Mouse (Mus musculus) heart, embryonic 16.5 days (tissue): ENCODE measurements at regions not wholly inside any gene's neighbourhood (a gene's known extent, or its start where the extent isn't known, plus 50 kb on each side); places are given as distances from the start of the nearest gene placed in this dataset.

Source experiments
- ATAC-seq: fragments of 200-750 bp; cut with Nextera tagmentation; replicated peaks from 2 replicates; pipeline ENCODE4 v1.8.0; 2017; ENCODE audit warnings: moderate number of reproducible peaks; ENCODE audit not compliant: insufficient read depth, low FRiP score; ENCODE audit errors: extremely low read depth
- H3K27ac ChIP-seq: fragments of 300-500 bp; sonication (generic); 2 replicates; pipeline ENCODE4 v1.5.1; 2014; ENCODE audit warnings: mild to moderate bottlenecking, low read length, control low read depth, moderate library complexity
- H3K27me3 ChIP-seq: fragments of 300-500 bp; sonication (generic); 2 replicates; pipeline ENCODE4 v1.6.1; 2014; ENCODE audit warnings: low read length, mixed read lengths; ENCODE audit not compliant: control insufficient read depth, insufficient read depth
- H3K36me3 ChIP-seq: fragments of 300-500 bp; sonication (generic); 2 replicates; pipeline ENCODE4 v1.6.1; 2014; ENCODE audit not compliant: control insufficient read depth, insufficient read depth
- H3K4me1 ChIP-seq: fragments of 300-500 bp; sonication (generic); 2 replicates; pipeline ENCODE4 v1.6.1; 2014; ENCODE audit warnings: low read length, mixed read lengths; ENCODE audit not compliant: control insufficient read depth, insufficient read depth
- H3K4me2 ChIP-seq: fragments of 300-500 bp; sonication (generic); 2 replicates; pipeline ENCODE4 v1.6.1; 2014; ENCODE audit warnings: low read depth, mild to moderate bottlenecking, control low read depth, low read length
- H3K4me3 ChIP-seq: fragments of 300-500 bp; sonication (generic); 2 replicates; pipeline ENCODE4 v1.5.1; 2014; ENCODE audit warnings: mild to moderate bottlenecking, control low read depth, low read length
- H3K9ac ChIP-seq: fragments of 300-500 bp; sonication (generic); 2 replicates; pipeline ENCODE4 v1.6.1; 2014; ENCODE audit warnings: low read length, control low read depth
- H3K9me3 ChIP-seq: fragments of 300-500 bp; sonication (generic); replicated peaks from 2 replicates; pipeline ENCODE4 v1.6.1; 2016; ENCODE audit warnings: low read length; ENCODE audit not compliant: control insufficient read depth
- WGBS: fragments of 180-500 bp; shearing (Covaris S2); extraction: QIAGEN DNeasy Blood & Tissue Kit; methylation state at CpG from one replicate; pipeline ENCODE4 v1.1.7; 2014; 5-methylcytosine and 5-hydroxymethylcytosine counted together

DNA sequence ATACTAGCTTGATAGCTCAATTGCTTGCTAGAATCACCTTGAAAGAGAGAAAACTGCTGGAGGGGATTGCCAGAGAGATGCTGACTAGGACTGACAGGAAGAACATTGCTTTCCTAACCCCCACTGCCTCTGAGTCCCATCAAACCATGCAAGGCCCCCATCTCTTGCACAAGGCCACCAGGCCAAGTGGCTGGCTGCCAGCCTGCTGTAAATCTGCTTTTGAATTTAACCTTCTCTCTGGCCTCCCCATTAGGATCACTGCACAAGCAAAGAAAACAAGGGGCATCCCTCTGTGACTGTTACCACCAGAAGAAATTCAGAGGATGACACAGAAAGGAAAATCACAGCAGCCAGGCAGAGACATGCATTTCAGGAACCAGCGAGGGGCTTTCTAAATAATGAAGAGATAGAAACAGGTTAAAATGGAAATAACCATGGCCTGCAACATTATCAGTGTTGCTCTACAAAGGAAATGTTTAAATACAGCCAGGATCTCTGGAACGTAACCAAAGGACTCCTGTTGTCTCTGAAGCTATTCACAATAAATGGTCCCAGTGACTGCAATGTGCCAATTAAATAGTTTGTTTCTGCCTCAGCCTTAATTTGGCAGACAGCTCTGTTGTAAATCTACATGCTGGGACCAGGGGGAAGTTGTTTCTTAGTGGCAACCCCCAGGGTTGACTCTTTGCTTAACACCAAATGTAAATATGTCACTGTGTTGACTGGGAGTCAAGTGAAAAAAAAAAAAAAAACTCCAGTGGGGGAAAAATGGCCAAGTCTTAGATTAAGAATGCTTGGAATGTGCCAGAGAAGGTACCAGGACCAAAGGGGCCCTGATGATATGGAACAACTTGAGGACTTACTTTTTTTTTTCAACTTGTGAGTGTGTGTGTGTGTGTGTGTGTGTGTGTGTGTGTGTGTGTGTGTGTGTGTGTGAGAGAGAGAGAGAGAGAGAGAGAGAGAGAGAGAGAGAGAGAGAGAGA lies 233.9 kb upstream of the Epha4 start:
- Histone ChIP-seq H3K27ac (no peak overlapping the region), H3K4me2 (no peak overlapping the region), H3K9ac (no peak overlapping the region), H3K27me3 (no peaks in the 10 kb centered on the region), H3K4me3 (no peak overlapping the region), H3K36me3 (no peaks in the 10 kb centered on the region), H3K9me3 (no peaks in the 10 kb centered on the region), H3K4me1 (peaks cover 7% of the 10 kb centered on the region)
- ATAC-seq = no peak
- 50% methylated on average over 2 of the region's 2 CpGs for WGBS

DNA sequence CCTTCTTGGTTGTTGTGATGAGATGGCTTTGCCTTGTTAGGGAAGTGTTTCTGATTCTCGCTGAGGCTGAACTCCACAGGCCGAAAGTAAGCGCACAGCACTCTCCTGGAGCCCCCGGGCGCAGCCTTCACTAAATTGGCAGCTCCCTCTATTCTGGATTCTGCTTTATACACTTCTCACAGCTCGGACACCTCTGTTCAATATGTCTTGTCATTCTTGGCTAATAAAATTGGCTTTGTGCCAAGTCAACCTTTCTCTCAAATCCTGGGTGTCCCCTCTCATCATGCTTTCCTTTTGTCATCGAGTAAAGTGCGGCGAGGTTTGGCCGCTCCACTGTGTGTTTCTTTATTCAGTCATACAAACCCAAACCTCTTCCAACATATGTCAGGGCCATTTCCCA lies 217.2 kb upstream of the Epha4 start:
- 88% methylated on average over 10 of the region's 10 CpGs for WGBS
- no peaks in the 10 kb centered on the region for H3K9me3 ChIP-seq
- no peaks in the 10 kb centered on the region for H3K36me3 ChIP-seq
- H3K9ac ChIP-seq = no peak overlapping the region
- no peak overlapping the region for H3K4me3 ChIP-seq
- H3K27me3 ChIP-seq = no peaks in the 10 kb centered on the region
- no peaks in the 10 kb centered on the region for H3K4me1 ChIP-seq
- no peak overlapping the region for H3K4me2 ChIP-seq
- no peak for ATAC-seq
- no peak overlapping the region for H3K27ac ChIP-seq

DNA sequence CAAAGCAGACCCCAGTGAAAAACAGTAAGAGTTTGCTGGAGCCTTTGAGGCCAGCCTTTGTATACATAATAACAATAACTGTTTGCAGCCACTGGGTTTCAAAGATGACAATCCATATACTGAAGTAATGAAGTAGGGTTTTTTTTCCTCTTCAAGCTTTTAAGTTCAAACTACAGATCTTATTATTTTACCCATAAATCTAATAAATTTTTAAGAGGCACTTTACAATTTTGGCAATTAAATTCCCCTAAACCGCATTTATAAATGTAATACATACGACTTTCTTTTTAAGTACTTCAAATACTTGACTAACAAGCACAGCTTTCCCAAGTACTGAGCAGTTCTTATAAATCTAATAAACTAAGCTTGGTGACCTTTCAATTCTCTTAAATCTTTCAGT lies 212.7 kb upstream of the Epha4 start:
- H3K4me3 ChIP-seq = no peak overlapping the region
- no peaks in the 10 kb centered on the region for H3K27me3 ChIP-seq
- no peak overlapping the region for H3K9ac ChIP-seq
- WGBS = 90% methylated on average over 2 of the region's 2 CpGs
- no peaks in the 10 kb centered on the region for H3K9me3 ChIP-seq
- no peaks in the 10 kb centered on the region for H3K36me3 ChIP-seq
- H3K4me2 ChIP-seq = no peak overlapping the region
- no peak overlapping the region for H3K27ac ChIP-seq
- ATAC-seq = no peak
- H3K4me1 ChIP-seq = no peaks in the 10 kb centered on the region

DNA sequence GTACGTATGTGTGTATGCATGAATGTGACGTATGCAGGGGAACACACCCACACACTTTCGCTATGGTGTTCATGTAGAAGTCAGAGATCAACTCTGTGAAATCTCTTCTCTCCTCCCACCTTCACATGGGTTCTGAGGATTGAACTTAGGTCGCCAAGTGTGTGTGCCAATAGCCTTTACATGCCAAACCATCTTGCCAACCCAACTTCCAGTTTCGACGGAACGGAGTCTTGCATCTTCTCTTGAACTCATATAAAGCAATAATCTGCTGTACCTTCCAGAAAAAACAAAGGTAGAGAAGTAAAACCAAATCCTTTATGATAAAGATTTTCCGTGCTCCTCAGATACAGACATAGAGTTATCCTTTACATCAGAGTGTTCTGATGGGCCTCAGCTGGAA lies 208.4 kb upstream of the Epha4 start:
- no peaks in the 10 kb centered on the region for H3K36me3 ChIP-seq
- no peak for ATAC-seq
- H3K27me3 ChIP-seq = no peaks in the 10 kb centered on the region
- H3K9me3 ChIP-seq = no peaks in the 10 kb centered on the region
- no peak overlapping the region for H3K4me3 ChIP-seq
- WGBS = 88% methylated on average over 8 of the region's 8 CpGs
- no peak overlapping the region for H3K27ac ChIP-seq
- no peaks in the 10 kb centered on the region for H3K4me1 ChIP-seq
- H3K9ac ChIP-seq = no peak overlapping the region
- H3K4me2 ChIP-seq = no peak overlapping the region

DNA sequence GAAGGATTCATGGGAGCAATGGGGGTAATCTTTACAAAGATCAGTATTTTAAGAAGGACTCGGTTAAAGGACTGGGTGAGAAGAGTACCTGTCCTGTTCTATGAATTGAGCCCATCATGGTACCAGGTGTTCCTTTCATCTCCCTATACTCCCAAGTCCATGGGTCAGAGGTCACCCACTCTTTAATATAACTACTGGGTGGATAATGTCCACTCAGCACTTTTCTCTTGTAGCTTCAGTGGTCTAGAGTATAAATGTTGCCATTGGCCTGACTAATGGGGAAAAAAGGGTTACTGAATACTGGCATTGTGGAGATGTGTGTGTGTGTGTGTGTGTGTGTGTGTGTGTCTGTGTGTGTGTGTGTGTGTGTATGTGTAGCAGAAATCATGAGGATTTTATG lies 206.0 kb upstream of the Epha4 start:
- Histone ChIP-seq H3K36me3 (no peaks in the 10 kb centered on the region), H3K4me3 (no peak overlapping the region), H3K9me3 (no peaks in the 10 kb centered on the region), H3K27ac (no peak overlapping the region), H3K9ac (no peak overlapping the region), H3K4me2 (no peak overlapping the region), H3K4me1 (no peaks in the 10 kb centered on the region), H3K27me3 (no peaks in the 10 kb centered on the region)
- ATAC-seq = no peak
- 84% methylated on average over 1 of the region's 1 CpGs for WGBS

DNA sequence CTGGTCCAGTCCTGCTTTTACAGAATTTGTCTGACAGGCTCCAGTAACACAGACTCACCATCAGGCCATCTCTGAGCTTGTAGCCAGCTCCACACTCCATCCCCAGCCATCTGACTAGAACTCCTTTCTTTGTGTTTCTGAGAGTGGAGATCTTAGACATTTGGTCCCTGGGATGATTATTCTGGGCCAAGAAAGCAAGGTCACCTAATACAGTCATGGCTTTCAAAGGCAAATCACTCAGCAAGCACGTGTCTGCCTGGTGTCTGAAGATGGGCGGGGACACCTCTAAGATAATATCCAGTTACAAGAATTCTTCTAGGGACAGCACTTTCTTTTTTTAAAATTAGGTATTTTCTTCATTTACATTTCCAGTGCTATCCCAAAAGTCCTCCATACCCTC lies 198.1 kb upstream of the Epha4 start:
- no peak overlapping the region for H3K4me2 ChIP-seq
- H3K36me3 ChIP-seq = no peaks in the 10 kb centered on the region
- no peaks in the 10 kb centered on the region for H3K9me3 ChIP-seq
- ATAC-seq = no peak
- H3K27me3 ChIP-seq = no peaks in the 10 kb centered on the region
- H3K9ac ChIP-seq = no peak overlapping the region
- no peak overlapping the region for H3K27ac ChIP-seq
- no peaks in the 10 kb centered on the region for H3K4me1 ChIP-seq
- no peak overlapping the region for H3K4me3 ChIP-seq
- WGBS = 53% methylated on average over 2 of the region's 2 CpGs

DNA sequence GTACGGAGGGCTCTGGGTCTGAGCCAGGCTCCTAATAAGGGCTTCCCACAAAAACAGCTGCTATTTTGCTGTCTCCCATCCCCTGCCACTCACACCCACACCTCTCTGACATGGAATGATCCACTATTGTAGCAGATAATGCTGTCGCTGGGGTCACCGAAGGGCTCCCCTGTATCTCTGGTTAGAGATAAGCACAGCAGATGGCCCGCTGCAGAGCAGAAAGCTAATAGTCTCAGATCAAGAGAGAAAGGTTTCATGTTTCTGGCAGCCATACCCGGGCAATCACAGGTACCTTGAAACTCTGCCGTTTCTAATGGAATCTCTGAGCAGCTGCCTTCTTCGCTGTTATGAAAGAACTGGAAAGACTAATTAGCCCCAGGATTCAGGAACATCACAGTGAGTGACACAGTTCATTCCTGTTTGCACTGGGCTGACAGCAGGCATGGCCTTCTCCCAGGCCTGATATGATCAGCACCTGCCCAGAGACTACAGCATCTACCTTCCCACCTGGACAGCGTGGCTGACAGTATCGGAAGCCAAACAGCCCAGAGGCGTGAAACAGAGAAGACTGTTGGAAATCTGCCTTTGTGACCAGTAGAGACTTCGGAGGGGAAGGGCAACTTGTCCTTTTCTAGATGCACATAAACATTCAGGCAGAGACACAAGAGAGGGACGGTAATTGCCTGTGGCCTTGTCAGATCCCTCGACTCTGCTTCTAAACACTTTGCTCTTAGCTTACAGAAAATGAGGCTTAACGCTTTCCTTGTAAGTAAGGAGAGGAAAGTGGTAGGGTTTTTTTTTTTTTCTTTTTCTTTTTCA lies 193.5 kb upstream of the Epha4 start:
- H3K4me3 ChIP-seq = no peak overlapping the region
- H3K27ac ChIP-seq = no peak overlapping the region
- no peak overlapping the region for H3K4me2 ChIP-seq
- no peaks in the 10 kb centered on the region for H3K36me3 ChIP-seq
- no peaks in the 10 kb centered on the region for H3K4me1 ChIP-seq
- ATAC-seq = no peak
- H3K9me3 ChIP-seq = no peaks in the 10 kb centered on the region
- 20% methylated on average over 14 of the region's 14 CpGs for WGBS
- no peaks in the 10 kb centered on the region for H3K27me3 ChIP-seq
- H3K9ac ChIP-seq = no peak overlapping the region

GRCm38 (mm10) chr1:77695228-77696018 lies 180.5 kb upstream of the Epha4 start:
- H3K9me3 ChIP-seq = no peaks in the 10 kb centered on the region
- 59% methylated on average over 3 of the region's 3 CpGs for WGBS
- H3K36me3 ChIP-seq = no peaks in the 10 kb centered on the region
- no peak for ATAC-seq
- H3K27me3 ChIP-seq = no peaks in the 10 kb centered on the region
- H3K9ac ChIP-seq = no peak overlapping the region
- H3K27ac ChIP-seq = no peak overlapping the region
- no peak overlapping the region for H3K4me2 ChIP-seq
- H3K4me3 ChIP-seq = no peak overlapping the region
- no peaks in the 10 kb centered on the region for H3K4me1 ChIP-seq
